Mouse (Mus musculus): ENCODE data around the gene Slc6a11.

DNA sequence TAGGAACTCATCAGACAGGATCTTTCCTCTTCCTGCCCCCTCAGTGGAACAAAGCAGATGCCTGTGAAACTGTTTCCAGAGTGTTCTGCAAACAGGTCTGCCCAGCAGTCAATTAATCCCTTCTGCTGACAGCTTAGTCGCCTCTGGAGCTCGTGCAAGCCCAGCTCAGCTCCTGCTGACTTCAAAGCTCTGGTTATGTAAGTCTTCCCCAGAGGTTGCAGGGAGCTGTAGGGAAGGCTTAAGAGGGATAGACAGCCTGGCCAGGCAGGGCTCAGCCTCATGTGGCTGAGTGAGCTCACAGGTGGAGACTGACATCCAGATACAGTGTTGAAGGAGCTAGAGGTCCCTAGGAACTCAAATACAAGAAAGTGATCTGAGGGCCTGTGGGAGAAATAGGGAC is 96.3 kb downstream of the Slc6a11 start:
- no peak for TF ChIP-seq POLR2A (IDR thresholded peaks at IDR 0.05; ENCODE audit: low read depth, low read length)
- TF ChIP-seq CTCF (IDR thresholded peaks at IDR 0.05; ENCODE audit: borderline replicate concordance, insufficient read depth, low read length) = no peak

Data from embryonic fibroblast, embryonic 13.5 days (primary cell).